Mouse (Mus musculus) thymus, adult 2 months (tissue): Measurements from ENCODE around the gene Frs3. TPM values are rescaled to one million over a fixed set of nuclear protein-coding genes. Genes with fewer than 3 reads are reported as not detected.

Experiments used
- DNase-seq: peaks from one replicate; pipeline ENCODE4 v3.0.0; 2021
- H3K27ac ChIP-seq: fragments of 200-500 bp; 2 replicates; pipeline ENCODE4 v1.5.1; 2012; ENCODE audit warnings: low read length, control low read depth; ENCODE audit not compliant: control insufficient read depth, insufficient read depth
- H3K27me3 ChIP-seq: fragments of 200-500 bp; 2 replicates; pipeline ENCODE4 v1.6.1; 2012; ENCODE audit warnings: mild to moderate bottlenecking, low read length, moderate library complexity, mixed read lengths; ENCODE audit not compliant: control insufficient read depth, insufficient read depth
- H3K36me3 ChIP-seq: fragments of 200-500 bp; 2 replicates; pipeline ENCODE4 v1.6.1; 2012; ENCODE audit warnings: mild to moderate bottlenecking, low read length, moderate library complexity; ENCODE audit not compliant: control insufficient read depth, insufficient read depth
- H3K4me1 ChIP-seq: fragments of 200-500 bp; replicated peaks from 2 replicates; pipeline ENCODE4 v1.6.1; 2012; ENCODE audit warnings: low read length; ENCODE audit not compliant: control insufficient read depth, insufficient read depth
- H3K4me3 ChIP-seq: fragments of 200-500 bp; 2 replicates; pipeline ENCODE4 v1.5.1; 2012; ENCODE audit warnings: mild to moderate bottlenecking, low read length, control low read depth, moderate library complexity; ENCODE audit not compliant: control insufficient read depth, insufficient read depth
- CTCF ChIP-seq: fragments of 200-500 bp; IDR thresholded peaks from 2 replicates; pipeline ENCODE4 v1.5.1; 2012; ENCODE audit warnings: mild to moderate bottlenecking, control low read depth, low read length, moderate library complexity, borderline replicate concordance; ENCODE audit not compliant: control insufficient read depth, poor library complexity, insufficient read depth; ENCODE audit errors: extremely low read depth
- POLR2A ChIP-seq: fragments of 200-500 bp; IDR thresholded peaks from 2 replicates; pipeline ENCODE4 v1.6.1; 2012; ENCODE audit warnings: mild to moderate bottlenecking, low read length, control low read depth, moderate library complexity; ENCODE audit not compliant: control insufficient read depth, poor library complexity, insufficient read depth; ENCODE audit errors: extremely low read depth
- whole genome bisulfite sequencing: fragments of 180-500 bp; shearing (Covaris S2); methylation state at CpG from one replicate; pipeline ENCODE4 v1.1.7; 2018; 5-methylcytosine and 5-hydroxymethylcytosine counted together
- polyA plus RNA-seq: library from polyadenylated mRNA; depleted of rRNA; stranded (reverse); fragments of >200 nt; gene quantifications from 2 replicates; pipeline ENCODE4 v1.2.3, GENCODE M21; 2012

The Frs3 gene
- polyA plus RNA-seq, 1 experiment: 7.1 TPM

DNA sequence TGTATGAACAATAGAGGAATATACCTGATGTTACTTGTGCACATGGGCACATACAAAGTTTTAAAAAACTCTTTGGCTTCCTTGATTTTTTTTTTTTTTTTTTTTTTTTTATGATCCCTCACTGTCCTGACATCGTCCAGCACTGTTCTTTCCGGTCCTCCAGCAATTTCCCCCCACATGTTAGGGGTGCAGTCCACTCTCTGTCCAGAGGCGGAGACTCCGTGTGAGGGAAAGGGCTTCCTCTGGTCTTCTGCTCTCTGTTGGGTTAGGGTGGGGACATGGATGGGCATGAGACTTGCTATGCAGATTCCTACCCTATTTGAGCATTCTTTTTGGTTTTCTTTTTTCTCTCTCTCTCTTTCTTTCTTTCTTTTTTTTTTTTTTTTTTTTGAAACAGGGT lies 30.9 kb upstream of the Frs3 start:
- 98% methylated on average over 4 of the region's 4 CpGs for WGBS
- DNase-seq: no peak

DNA sequence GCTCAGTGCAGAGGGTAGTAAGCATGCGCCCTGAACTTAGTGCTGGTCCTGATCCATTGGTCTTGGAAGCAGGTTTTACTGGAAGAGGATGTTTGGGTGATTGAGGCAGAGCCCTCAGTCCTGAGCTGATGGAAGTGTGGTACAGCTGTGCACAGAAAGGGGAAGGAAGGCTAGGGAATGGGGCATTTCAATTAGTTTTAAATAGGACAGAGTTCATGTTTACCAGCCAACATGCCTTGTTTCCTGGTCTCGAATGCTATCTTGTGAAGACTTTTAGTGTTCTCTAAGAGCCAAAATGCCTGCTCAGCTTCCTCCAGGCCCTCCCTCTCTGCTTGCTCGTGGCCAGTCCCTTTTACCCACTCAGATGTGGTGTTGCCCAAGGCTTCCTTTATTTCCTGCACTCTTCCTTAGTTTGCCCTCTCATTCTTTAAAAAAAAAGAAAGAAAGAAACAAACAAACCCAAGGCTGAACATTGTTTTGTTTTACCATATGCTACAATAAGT lies 30.0 kb upstream of the Frs3 start:
- Histone ChIP-seq H3K27me3 (no peaks in the 10 kb centered on the region), H3K27ac (no peak overlapping the region), H3K4me1 (no peaks in the 10 kb centered on the region), H3K4me3 (no peak overlapping the region), H3K36me3 (no peaks in the 10 kb centered on the region)
- DNase-seq: no peak
- TF ChIP-seq CTCF: no peak
- TF ChIP-seq POLR2A: no peak
- WGBS: 56% methylated on average over 3 of the region's 3 CpGs

More for the DNA sequence above, 30.9 kb upstream of the Frs3 start:
- Histone ChIP-seq H3K27ac (no peak overlapping the region), H3K4me3 (no peak overlapping the region), H3K36me3 (no peaks in the 10 kb centered on the region), H3K27me3 (no peaks in the 10 kb centered on the region), H3K4me1 (no peaks in the 10 kb centered on the region)
- TF ChIP-seq POLR2A (no peak), CTCF (no peak)

DNA sequence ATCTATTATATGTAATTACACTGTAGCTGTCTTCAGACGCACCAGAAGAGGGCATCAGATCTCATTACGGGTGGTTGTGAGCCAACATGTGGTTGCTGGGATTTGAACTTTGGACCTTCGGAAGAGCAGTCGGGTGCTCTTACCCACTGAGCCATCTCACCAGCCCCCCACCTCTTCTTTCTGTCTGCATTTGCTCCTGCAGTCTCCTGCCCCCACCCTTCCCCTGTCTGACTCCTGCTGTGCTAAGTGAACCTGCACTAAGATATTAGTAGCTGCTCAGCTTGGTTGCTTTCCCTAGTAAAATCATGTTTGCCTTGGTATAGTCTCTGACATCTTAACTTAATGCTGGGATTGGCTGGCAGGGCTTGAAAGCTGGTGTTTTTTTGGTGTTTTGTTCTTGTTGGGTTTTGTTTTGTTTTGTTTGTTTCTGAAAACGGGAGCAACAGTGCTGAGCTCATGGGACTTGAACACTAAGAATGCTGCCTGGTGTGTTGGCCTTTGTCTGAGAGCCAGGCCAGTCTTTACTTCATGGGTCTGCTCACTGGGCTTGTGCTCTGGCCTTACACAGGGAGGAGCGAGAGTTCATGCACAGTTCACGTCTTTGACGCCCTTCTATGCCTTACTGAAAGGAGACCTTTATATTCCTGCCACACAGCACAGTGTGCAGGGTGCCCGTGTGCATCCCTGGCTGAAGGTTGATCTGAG lies 25.7 kb upstream of the Frs3 start:
- 93% methylated on average over 9 of the region's 9 CpGs for WGBS
- no peak for TF ChIP-seq CTCF
- TF ChIP-seq POLR2A: no peak
- no peak for DNase-seq
- Histone ChIP-seq H3K27ac (no peak overlapping the region), H3K36me3 (no peaks in the 10 kb centered on the region), H3K4me3 (no peak overlapping the region), H3K4me1 (no peaks in the 10 kb centered on the region), H3K27me3 (no peaks in the 10 kb centered on the region)

DNA sequence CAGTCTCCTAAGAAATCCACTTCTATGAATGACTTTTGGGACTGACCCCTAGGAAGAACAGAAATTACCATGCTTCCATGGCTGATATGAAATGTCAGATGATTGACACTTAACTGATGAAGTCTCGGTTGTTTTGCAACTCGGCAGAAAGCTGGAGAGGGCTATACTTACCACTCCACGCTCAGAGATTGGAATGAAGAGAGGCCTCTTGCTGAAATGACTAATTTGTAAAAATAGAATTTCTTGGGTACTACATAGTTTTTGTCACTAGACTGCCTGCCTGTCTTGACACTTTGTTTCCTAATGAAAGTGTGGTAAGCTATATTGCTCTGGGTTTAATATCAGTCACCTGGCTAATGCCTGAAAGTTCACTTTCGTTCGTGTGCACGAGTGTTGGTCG lies 24.4 kb upstream of the Frs3 start:
- Histone ChIP-seq H3K27me3 (no peaks in the 10 kb centered on the region), H3K27ac (no peak overlapping the region), H3K4me1 (no peaks in the 10 kb centered on the region), H3K4me3 (no peak overlapping the region), H3K36me3 (no peaks in the 10 kb centered on the region)
- 93% methylated on average over 7 of the region's 7 CpGs for WGBS
- TF ChIP-seq CTCF: no peak
- TF ChIP-seq POLR2A: no peak
- DNase-seq: no peak

DNA sequence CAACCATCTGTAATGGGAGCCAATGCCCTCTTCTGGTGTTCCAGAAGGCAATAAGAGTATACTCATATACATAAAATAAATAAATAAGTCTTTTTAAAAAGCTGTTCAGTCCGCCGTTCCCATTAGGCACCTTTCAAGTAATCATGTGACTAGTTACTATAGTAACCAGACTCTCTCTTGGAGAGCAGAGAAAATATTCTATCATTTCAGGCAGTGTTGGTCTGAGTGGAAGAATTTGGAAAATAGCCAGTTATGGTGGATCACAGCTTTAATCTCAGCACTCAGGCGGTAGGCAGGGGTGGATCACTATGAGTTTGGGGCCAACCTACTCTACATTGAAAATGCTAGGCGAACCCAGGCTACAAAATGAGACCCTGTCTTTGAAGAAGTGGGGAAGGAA lies 19.7 kb upstream of the Frs3 start:
- no peaks in the 10 kb centered on the region for H3K36me3 ChIP-seq
- no peak for TF ChIP-seq CTCF
- TF ChIP-seq POLR2A: no peak
- no peak for DNase-seq
- H3K27me3 ChIP-seq: no peaks in the 10 kb centered on the region
- 94% methylated on average over 4 of the region's 4 CpGs for WGBS
- H3K4me1 ChIP-seq: no peaks in the 10 kb centered on the region
- H3K27ac ChIP-seq: no peak overlapping the region
- no peak overlapping the region for H3K4me3 ChIP-seq

DNA sequence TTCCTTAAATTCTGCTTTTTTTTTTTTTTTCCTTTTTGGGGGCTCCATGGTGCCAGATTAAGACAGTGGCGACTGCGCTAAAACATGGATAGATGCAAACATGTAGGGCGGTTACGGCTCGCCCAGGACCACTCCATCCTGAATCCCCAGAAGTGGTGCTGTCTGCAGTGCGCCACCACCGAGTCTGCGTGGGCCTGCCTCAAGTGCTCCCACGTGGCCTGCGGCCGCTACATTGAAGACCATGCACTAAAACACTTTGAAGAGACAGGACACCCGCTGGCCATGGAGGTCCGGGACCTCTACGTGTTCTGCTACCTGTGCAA lies 16.9 kb upstream of the Frs3 start:
- Histone ChIP-seq H3K27ac (no peak overlapping the region), H3K4me3 (no peak overlapping the region)

DNA sequence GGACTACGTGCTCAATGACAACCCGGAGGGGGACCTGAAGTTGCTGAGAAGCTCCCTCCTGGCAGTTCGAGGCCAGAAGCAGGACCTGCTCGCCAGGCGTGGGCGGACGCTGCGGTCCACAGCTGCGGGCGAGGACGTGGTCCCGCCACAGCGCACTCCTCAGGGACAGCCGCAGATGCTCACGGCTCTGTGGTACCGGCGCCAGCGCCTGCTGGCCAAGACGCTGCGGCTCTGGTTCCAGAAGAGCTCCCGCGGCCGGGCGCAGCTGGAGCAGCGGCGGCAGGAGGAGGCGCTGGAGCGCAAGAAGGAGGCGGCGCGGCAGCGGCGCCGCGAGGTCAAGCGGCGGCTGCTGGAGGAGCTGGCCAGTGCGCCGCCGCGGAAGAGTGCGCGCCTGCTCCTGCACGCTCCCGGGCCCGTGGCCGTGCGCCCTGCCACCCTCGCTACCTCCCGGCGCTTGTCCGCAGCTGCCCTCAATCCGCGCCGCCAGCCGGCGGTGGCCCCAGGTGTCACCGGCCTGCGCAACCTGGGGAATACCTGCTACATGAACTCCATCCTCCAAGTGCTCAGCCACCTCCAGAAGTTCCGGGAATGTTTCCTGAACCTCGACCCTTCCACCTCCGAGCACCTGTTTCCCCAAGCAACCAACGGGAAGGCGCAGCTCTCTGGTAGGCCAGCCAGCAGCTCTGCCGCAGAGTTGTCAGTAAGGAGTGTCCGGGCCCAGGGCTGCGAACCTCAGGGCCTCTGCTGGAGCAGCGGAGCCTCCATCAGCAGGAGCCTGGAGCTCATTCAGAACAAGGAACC lies 16.3 kb upstream of the Frs3 start:
- no peaks in the 10 kb centered on the region for H3K36me3 ChIP-seq
- TF ChIP-seq POLR2A: no peak
- no peak for TF ChIP-seq CTCF
- no peak for DNase-seq
- 30% methylated on average over 68 of the region's 68 CpGs for WGBS
- H3K4me3 ChIP-seq: no peak overlapping the region
- no peaks in the 10 kb centered on the region for H3K27me3 ChIP-seq
- no peaks in the 10 kb centered on the region for H3K4me1 ChIP-seq
- no peak overlapping the region for H3K27ac ChIP-seq

More for the DNA sequence above, 16.9 kb upstream of the Frs3 start:
- WGBS: 76% methylated on average over 14 of the region's 14 CpGs
- Histone ChIP-seq H3K4me1 (no peaks in the 10 kb centered on the region), H3K27me3 (no peaks in the 10 kb centered on the region), H3K36me3 (no peaks in the 10 kb centered on the region)
- no peak for DNase-seq
- no peak for TF ChIP-seq POLR2A
- no peak for TF ChIP-seq CTCF
